Mouse (Mus musculus) embryonic facial prominence, embryonic 12.5 days (tissue): ENCODE measurements around the gene Defb35. TPM values are rescaled to one million over a fixed set of nuclear protein-coding genes. Genes with fewer than 3 reads are reported as not detected.

Experiments
- ATAC-seq: fragments of 200-750 bp; cut with Nextera tagmentation; 2 replicates; pipeline ENCODE4 v1.8.0; 2017; ENCODE audit not compliant: insufficient number of reproducible peaks, insufficient read depth, low FRiP score, low TSS enrichment
- H3K27ac ChIP-seq: fragments of 300-500 bp; sonication (generic); 2 replicates; pipeline ENCODE4 v1.5.1; 2016; ENCODE audit warnings: mild to moderate bottlenecking
- H3K27me3 ChIP-seq: fragments of 300-500 bp; sonication (generic); 2 replicates; pipeline ENCODE4 v1.6.1; 2016; ENCODE audit warnings: mild to moderate bottlenecking, moderate library complexity
- H3K36me3 ChIP-seq: fragments of 300-500 bp; sonication (generic); 2 replicates; pipeline ENCODE4 v1.6.1; 2016; ENCODE audit warnings: mild to moderate bottlenecking
- H3K4me1 ChIP-seq: fragments of 300-500 bp; sonication (generic); 2 replicates; pipeline ENCODE4 v1.6.1; 2016
- H3K4me2 ChIP-seq: fragments of 300-500 bp; sonication (generic); replicated peaks from 2 replicates; pipeline ENCODE4 v1.6.1; 2016; ENCODE audit warnings: mild to moderate bottlenecking, moderate library complexity
- H3K4me3 ChIP-seq: fragments of 300-500 bp; sonication (generic); 2 replicates; pipeline ENCODE4 v1.5.1; 2016; ENCODE audit warnings: mild to moderate bottlenecking
- H3K9ac ChIP-seq: fragments of 300-500 bp; sonication (generic); 2 replicates; pipeline ENCODE4 v1.6.1; 2016; ENCODE audit warnings: mild to moderate bottlenecking, moderate library complexity
- H3K9me3 ChIP-seq: fragments of 300-500 bp; sonication (generic); 2 replicates; pipeline ENCODE4 v1.6.1; 2016; ENCODE audit warnings: mild to moderate bottlenecking, moderate library complexity
- WGBS: fragments of 180-500 bp; shearing (Covaris S2); methylation state at CpG from one replicate; pipeline ENCODE4 v1.1.7; 2016; 5-methylcytosine and 5-hydroxymethylcytosine counted together
- polyA plus RNA-seq: library from polyadenylated mRNA; unstranded; fragments of >200 nt; fragmentation: Nextera tagmentation; extraction: Ambion mirVana; gene quantifications from 2 replicates; pipeline ENCODE4 v1.2.1, GENCODE M21; 2016

Defb35 gene
- polyA plus RNA-seq, 1 experiment from 2014 or later = not detected

- H3K9me3 ChIP-seq = no peaks in the 10 kb centered on the region
- no peaks in the 10 kb centered on the region for H3K4me1 ChIP-seq
- WGBS = 64% methylated on average over 1 of the region's 1 CpGs
- H3K9ac ChIP-seq = no peak overlapping the region
- H3K4me2 ChIP-seq = no peak overlapping the region
- no peak overlapping the region for H3K4me3 ChIP-seq
- no peak overlapping the region for H3K27ac ChIP-seq
- no peaks in the 10 kb centered on the region for H3K36me3 ChIP-seq
- ATAC-seq = no peak
- H3K27me3 ChIP-seq = no peaks in the 10 kb centered on the region
Measured at GRCm38 (mm10) chr8:21966646-21967045, 28.5 kb downstream of the Defb35 start.

- H3K4me1 ChIP-seq = no peaks in the 10 kb centered on the region
- no peak for ATAC-seq
- H3K36me3 ChIP-seq = no peaks in the 10 kb centered on the region
- no peaks in the 10 kb centered on the region for H3K9me3 ChIP-seq
- H3K27ac ChIP-seq = no peak within 1 kb of the TSS
- H3K4me2 ChIP-seq = no peak within 1 kb of the TSS
- H3K27me3 ChIP-seq = no peaks in the 10 kb centered on the region
- no peak within 1 kb of the TSS for H3K9ac ChIP-seq
- H3K4me3 ChIP-seq = no peak within 1 kb of the TSS
- 90% methylated on average over 3 of the region's 3 CpGs for WGBS
Measured at GRCm38 (mm10) chr8:21969475-21969874, 31.3 kb downstream of the Defb35 start, which contains the start of gene Ccdc70. TSS of gene Ccdc70 (plus strand) at chr8:21969775.

- H3K9me3 ChIP-seq = no peaks in the 10 kb centered on the region
- H3K27me3 ChIP-seq = no peaks in the 10 kb centered on the region
- 55% methylated on average over 4 of the region's 4 CpGs for WGBS
- no peak overlapping the region for H3K9ac ChIP-seq
- H3K27ac ChIP-seq = no peak overlapping the region
- no peak overlapping the region for H3K4me2 ChIP-seq
- ATAC-seq = no peak
- no peak overlapping the region for H3K4me3 ChIP-seq
- H3K36me3 ChIP-seq = no peaks in the 10 kb centered on the region
- H3K4me1 ChIP-seq = no peaks in the 10 kb centered on the region
Measured at GRCm38 (mm10) chr8:21978193-21978592, 40.0 kb downstream of the Defb35 start.

GRCm38 (mm10) chr8:21981664-21982337 is 43.6 kb downstream of the Defb35 start:
- Histone ChIP-seq H3K36me3 (no peaks in the 10 kb centered on the region), H3K27me3 (no peaks in the 10 kb centered on the region), H3K4me1 (no peaks in the 10 kb centered on the region), H3K4me2 (no peak overlapping the region), H3K27ac (no peak overlapping the region), H3K9me3 (no peaks in the 10 kb centered on the region), H3K9ac (no peak overlapping the region), H3K4me3 (no peak overlapping the region)
- 67% methylated on average over 8 of the region's 8 CpGs for WGBS
- no peak for ATAC-seq

Other genes with a start within 250 kb of the Defb35 start
- gene AY761184, start 234.7 kb upstream of the Defb35 start, polyA plus RNA-seq = not detected in 2 replicates
- not detected in 2 replicates for gene Defa24, start 203.9 kb upstream of the Defb35 start, polyA plus RNA-seq
- not detected in 2 replicates for gene Defb50, start 114.8 kb upstream of the Defb35 start, polyA plus RNA-seq
- gene Defb2, start 98.4 kb upstream of the Defb35 start, polyA plus RNA-seq = not detected in 2 replicates
- not detected in 2 replicates for gene Defb10, start 79.5 kb upstream of the Defb35 start, polyA plus RNA-seq
- not detected in 2 replicates for gene Defb9, start 52.9 kb upstream of the Defb35 start, polyA plus RNA-seq
- gene Defb11, start 31.9 kb upstream of the Defb35 start, polyA plus RNA-seq = not detected in 2 replicates
- not detected in 2 replicates for gene Defb15, start 5.6 kb upstream of the Defb35 start, polyA plus RNA-seq
- not detected in 2 replicates for gene Defb13, start 8.4 kb downstream of the Defb35 start, polyA plus RNA-seq
- not detected in 2 replicates for gene Fam90a1a, start 20.4 kb downstream of the Defb35 start, polyA plus RNA-seq
- not detected in 2 replicates for gene Ccdc70, start 31.4 kb downstream of the Defb35 start, polyA plus RNA-seq
- 1.1 and 1.2 TPM in 2 replicates for gene Atp7b, start 122.0 kb downstream of the Defb35 start, polyA plus RNA-seq
- 44.4 and 46.5 TPM in 2 replicates for gene Alg11, start 122.4 kb downstream of the Defb35 start, polyA plus RNA-seq
- gene Nek5, start 186.7 kb downstream of the Defb35 start, polyA plus RNA-seq = 0.18 TPM in 1 of 2 replicates, not detected in the other
- gene Nek3, start 228.1 kb downstream of the Defb35 start, polyA plus RNA-seq = 6.6 and 7.3 TPM in 2 replicates
- 48.3 and 50.3 TPM in 2 replicates for gene Ckap2, start 247.5 kb downstream of the Defb35 start, polyA plus RNA-seq